Mouse (Mus musculus): Measurements from ENCODE around the gene Slc16a11. TPM values are rescaled to one million over a fixed set of nuclear protein-coding genes. Genes with fewer than 3 reads are reported as not detected.

The Slc16a11 gene
- polyA plus RNA-seq, 1 experiment from 2014 or later, result 1.1 TPM

DNA sequence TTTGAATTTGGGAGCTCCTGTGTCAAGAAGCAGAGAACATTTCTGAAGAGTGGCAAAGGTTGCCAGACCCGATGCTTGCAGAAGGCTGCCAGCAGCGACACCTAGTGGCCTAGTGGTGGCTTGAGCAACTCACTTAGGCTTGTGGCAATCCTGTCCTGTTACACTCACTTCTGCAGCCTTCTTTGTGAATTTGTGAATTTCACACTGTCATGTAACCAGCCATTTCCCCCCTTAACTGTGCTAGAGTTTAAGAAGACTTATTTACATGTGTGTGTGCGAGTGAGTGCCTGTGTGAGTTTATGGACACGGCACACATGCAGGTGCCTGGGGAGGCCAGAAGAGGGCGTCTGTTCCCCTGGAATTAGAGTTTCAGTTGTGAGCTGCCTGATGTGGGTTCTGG is 10.9 kb upstream of the Slc16a11 start:
- Histone ChIP-seq H3K4me3 (no peak overlapping the region), H3K9me3 (replicated peaks) (no peaks in the 10 kb centered on the region), H3K4me1 (replicated peaks) (peaks cover 2% of the 10 kb centered on the region), H3K4me2 (no peak overlapping the region), H3K9ac (no peak overlapping the region), H3K36me3 (no peaks in the 10 kb centered on the region), H3K27me3 (replicated peaks) (peaks cover 19% of the 10 kb centered on the region), H3K27ac (ENCODE audit: poor library complexity, severe bottlenecking) (no peak overlapping the region)
- no peak for ATAC-seq (ENCODE audit: insufficient number of reproducible peaks, low FRiP score)
- 36% methylated on average over 5 of the region's 5 CpGs for WGBS

GRCm38 (mm10) chr11:70206801-70207200 is 5.8 kb upstream of the Slc16a11 start:
- Histone ChIP-seq H3K27me3 (replicated peaks) (peaks cover 21% of the 10 kb centered on the region), H3K4me1 (replicated peaks) (peaks cover 4% of the 10 kb centered on the region), H3K36me3 (no peaks in the 10 kb centered on the region), H3K9ac (no peak overlapping the region), H3K4me2 (no peak overlapping the region), H3K4me3 (no peak overlapping the region), H3K9me3 (replicated peaks) (no peaks in the 10 kb centered on the region), H3K27ac (ENCODE audit: poor library complexity, severe bottlenecking) (no peak overlapping the region)
- WGBS, result 61% methylated on average over 2 of the region's 2 CpGs
- ATAC-seq (ENCODE audit: insufficient number of reproducible peaks, low FRiP score), result no peak

GRCm38 (mm10) chr11:70207283-70207682 is 5.3 kb upstream of the Slc16a11 start:
- Histone ChIP-seq H3K4me3 (no peak overlapping the region), H3K9ac (no peak overlapping the region), H3K4me1 (replicated peaks) (peaks cover 4% of the 10 kb centered on the region), H3K36me3 (no peaks in the 10 kb centered on the region), H3K27me3 (replicated peaks) (peaks cover 26% of the 10 kb centered on the region), H3K4me2 (no peak overlapping the region), H3K9me3 (replicated peaks) (no peaks in the 10 kb centered on the region), H3K27ac (ENCODE audit: poor library complexity, severe bottlenecking) (no peak overlapping the region)
- 0 out of 2 replicates have a peak, but pooled peaks have one; percentile 25 for ATAC-seq (ENCODE audit: insufficient number of reproducible peaks, low FRiP score)
- 51% methylated on average over 7 of the region's 7 CpGs for WGBS

DNA sequence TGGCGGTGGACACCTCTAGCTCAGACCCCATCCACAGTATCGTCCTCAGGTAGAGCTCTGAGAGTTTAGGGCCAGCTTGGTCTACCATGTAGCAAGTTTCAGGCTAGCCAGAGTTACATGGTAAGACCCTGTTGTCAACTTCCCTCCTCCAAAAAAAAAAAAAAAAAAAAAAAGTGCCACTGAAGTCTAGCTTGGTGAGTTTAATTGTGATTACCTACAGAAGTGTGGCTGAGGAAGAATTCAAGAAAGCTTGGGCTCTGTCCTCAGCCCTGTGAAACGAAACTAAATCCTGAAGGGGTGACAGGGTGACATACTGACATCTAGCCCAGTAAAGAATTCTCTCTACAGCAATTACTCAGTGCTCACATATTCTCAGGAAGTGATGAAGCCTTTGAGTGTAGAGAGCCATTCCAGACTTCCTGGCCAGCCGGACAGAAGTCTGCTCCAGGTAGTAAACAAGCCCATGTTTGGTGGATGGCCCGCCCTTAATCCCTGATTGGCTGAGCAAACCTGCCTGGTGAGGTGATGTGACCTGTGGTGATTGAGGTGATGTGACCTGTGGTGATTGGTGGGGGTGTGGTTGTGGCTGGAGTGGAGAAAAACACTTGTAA is 3.7 kb upstream of the Slc16a11 start:
- Histone ChIP-seq H3K4me1 (replicated peaks) (peaks cover 7% of the 10 kb centered on the region), H3K9me3 (replicated peaks) (no peaks in the 10 kb centered on the region), H3K4me2 (no peak overlapping the region), H3K27me3 (replicated peaks) (peaks cover 34% of the 10 kb centered on the region), H3K4me3 (no peak overlapping the region), H3K9ac (no peak overlapping the region), H3K36me3 (no peaks in the 10 kb centered on the region), H3K27ac (ENCODE audit: poor library complexity, severe bottlenecking) (no peak overlapping the region)
- no peak for ATAC-seq (ENCODE audit: insufficient number of reproducible peaks, low FRiP score)
- WGBS, result 61% methylated on average over 5 of the region's 5 CpGs

- WGBS, result 78% methylated on average over 2 of the region's 2 CpGs
- no peaks in the 10 kb centered on the region for H3K36me3 ChIP-seq
- peaks cover 25% of the 10 kb centered on the region for H3K4me1 ChIP-seq (replicated peaks)
- H3K9me3 ChIP-seq (replicated peaks), result no peaks in the 10 kb centered on the region
- no peak for ATAC-seq (ENCODE audit: insufficient number of reproducible peaks, low FRiP score)
- peaks cover 52% of the 10 kb centered on the region for H3K27me3 ChIP-seq (replicated peaks)
- no peak overlapping the region for H3K27ac ChIP-seq (ENCODE audit: poor library complexity, severe bottlenecking)
- no peak overlapping the region for H3K9ac ChIP-seq
- H3K4me3 ChIP-seq, result no peak overlapping the region
- H3K4me2 ChIP-seq, result no peak overlapping the region
These were observed 1.9 kb upstream of the Slc16a11 start for GRCm38 (mm10) chr11:70210681-70211080.

DNA sequence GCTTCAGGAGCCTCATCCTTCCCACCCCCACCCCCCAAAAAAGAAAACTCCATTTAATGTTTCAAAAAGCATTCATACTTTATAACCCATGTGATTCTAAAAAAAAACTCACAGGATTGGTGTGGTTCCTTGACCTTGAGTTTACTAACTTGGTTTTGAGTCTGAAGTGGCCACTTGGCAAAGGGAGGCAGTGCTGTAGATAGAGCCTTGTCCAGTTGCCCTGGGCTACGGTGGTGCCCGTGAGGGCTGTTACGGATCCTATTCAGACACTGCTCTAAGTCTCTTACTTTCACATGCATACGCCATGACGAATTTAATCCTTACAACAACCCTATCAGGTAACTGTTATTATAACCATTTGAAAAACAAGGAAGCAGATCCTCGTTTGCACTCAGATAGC is 580 bp upstream of the Slc16a11 start:
- 79% methylated on average over 6 of the region's 6 CpGs for WGBS
- Histone ChIP-seq H3K9ac (no peak overlapping the region), H3K27ac (ENCODE audit: poor library complexity, severe bottlenecking) (no peak overlapping the region), H3K4me2 (no peak overlapping the region), H3K27me3 (replicated peaks) (peaks cover 58% of the 10 kb centered on the region), H3K4me3 (no peak overlapping the region), H3K9me3 (replicated peaks) (no peaks in the 10 kb centered on the region), H3K36me3 (no peaks in the 10 kb centered on the region), H3K4me1 (replicated peaks) (peaks cover 21% of the 10 kb centered on the region)
- ATAC-seq (ENCODE audit: insufficient number of reproducible peaks, low FRiP score), result no peak

- no peak overlapping the region for H3K4me2 ChIP-seq
- peaks cover 67% of the 10 kb centered on the region for H3K27me3 ChIP-seq (replicated peaks)
- H3K9me3 ChIP-seq (replicated peaks), result no peaks in the 10 kb centered on the region
- H3K9ac ChIP-seq, result no peak overlapping the region
- H3K4me1 ChIP-seq (replicated peaks), result peaks cover 21% of the 10 kb centered on the region
- WGBS, result 14% methylated on average over 9 of the region's 9 CpGs
- no peak for ATAC-seq (ENCODE audit: insufficient number of reproducible peaks, low FRiP score)
- H3K27ac ChIP-seq (ENCODE audit: poor library complexity, severe bottlenecking), result no peak overlapping the region
- no peak overlapping the region for H3K4me3 ChIP-seq
- H3K36me3 ChIP-seq, result no peaks in the 10 kb centered on the region
These were observed 344 bp downstream of the Slc16a11 start for GRCm38 (mm10) chr11:70212896-70213295.

DNA sequence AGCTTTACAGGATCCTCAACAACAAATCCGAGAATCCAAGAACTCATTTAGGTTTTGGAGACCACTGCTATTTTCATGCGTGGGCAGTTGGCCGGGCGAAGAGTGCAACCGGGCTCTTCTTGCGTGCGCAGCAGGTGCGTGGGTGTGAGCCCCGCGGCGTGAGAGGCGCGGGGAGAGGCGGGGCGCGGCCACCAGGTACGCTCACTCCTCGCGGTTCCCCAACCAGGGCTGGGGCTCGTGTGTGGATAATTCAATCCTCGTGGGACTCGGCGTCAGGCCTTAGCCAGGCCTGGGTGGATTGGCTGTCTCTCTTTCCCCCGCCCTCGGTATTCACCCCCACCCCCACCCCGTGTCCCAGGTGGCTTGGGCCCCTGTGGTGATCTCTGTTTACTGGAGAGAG is 1.2 kb downstream of the Slc16a11 start:
- no peaks in the 10 kb centered on the region for H3K9me3 ChIP-seq (replicated peaks)
- no peaks in the 10 kb centered on the region for H3K36me3 ChIP-seq
- peak overlapping the region; percentile 46; the same call in 1 of the 2 replicates for H3K9ac ChIP-seq
- peak overlapping the region; percentile 72 for H3K4me2 ChIP-seq
- peak overlapping the region; percentile 40 for H3K4me3 ChIP-seq
- no peak overlapping the region for H3K27ac ChIP-seq (ENCODE audit: poor library complexity, severe bottlenecking)
- 0 out of 2 replicates have a peak, but pooled peaks have one; percentile 3 for ATAC-seq (ENCODE audit: insufficient number of reproducible peaks, low FRiP score)
- peaks cover 27% of the 10 kb centered on the region for H3K4me1 ChIP-seq (replicated peaks)
- 5% methylated on average over 26 of the region's 26 CpGs for WGBS
- H3K27me3 ChIP-seq (replicated peaks), result peaks cover 69% of the 10 kb centered on the region

DNA sequence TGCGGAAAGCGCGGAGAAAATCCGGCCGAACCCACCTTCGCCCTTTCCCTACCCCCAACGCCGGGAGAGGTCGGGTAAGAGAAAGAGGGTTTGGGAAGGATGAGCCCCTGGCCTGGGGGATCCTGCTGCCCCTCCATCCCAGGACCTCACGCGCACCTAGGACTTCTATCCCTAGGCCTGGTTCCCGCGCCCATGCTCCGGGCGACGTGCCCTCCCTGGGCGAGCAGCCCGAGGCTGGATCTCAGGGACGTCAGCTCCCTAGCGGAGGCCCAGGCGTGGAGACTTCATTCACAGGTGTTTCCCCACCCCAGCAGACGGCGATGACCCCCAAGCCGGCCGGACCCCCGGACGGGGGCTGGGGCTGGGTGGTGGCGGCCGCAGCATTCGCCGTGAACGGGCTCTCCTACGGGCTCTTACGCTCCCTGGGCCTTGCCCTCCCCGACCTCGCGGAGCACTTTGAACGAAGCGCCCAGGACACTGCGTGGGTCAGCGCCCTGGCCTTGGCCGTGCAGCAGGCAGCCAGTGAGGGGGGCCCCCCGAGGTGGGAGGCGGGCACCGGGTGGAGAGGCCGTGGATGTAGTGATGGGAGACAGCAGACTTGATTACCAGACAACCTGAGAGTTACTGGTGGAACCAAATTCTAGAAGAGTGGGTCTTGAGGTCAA is 1.8 kb downstream of the Slc16a11 start:
- Histone ChIP-seq H3K9ac (peak overlapping the region; percentile 46), H3K27ac (ENCODE audit: poor library complexity, severe bottlenecking) (no peak overlapping the region), H3K4me3 (peak overlapping the region; percentile 40), H3K36me3 (no peaks in the 10 kb centered on the region), H3K9me3 (replicated peaks) (no peaks in the 10 kb centered on the region), H3K4me2 (peak overlapping the region; percentile 72), H3K27me3 (replicated peaks) (peaks cover 75% of the 10 kb centered on the region), H3K4me1 (replicated peaks) (peaks cover 33% of the 10 kb centered on the region)
- under 1% methylated on average over 46 of the region's 46 CpGs for WGBS
- peak; percentile 37; the same call in 1 of the 2 replicates for ATAC-seq (ENCODE audit: insufficient number of reproducible peaks, low FRiP score)

DNA sequence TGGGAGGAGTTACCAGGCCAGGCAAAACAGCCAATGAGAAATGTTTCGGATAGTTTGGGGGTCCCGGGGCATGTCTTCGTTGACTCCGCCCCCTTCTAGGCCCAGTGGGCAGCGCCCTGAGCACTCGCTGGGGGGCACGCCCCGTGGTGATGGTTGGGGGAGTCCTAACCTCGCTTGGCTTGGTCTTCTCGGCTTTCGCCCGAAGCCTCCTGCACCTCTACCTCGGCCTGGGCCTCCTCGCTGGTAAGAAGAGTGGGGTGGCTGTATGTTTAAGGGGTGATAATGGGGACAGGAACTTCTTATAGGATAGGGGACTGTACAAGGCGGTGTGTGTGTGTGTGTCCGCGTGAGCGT is 2.3 kb downstream of the Slc16a11 start:
- Histone ChIP-seq H3K27me3 (replicated peaks) (peaks cover 77% of the 10 kb centered on the region), H3K9ac (no peak overlapping the region), H3K4me2 (peak overlapping the region; percentile 72), H3K4me1 (replicated peaks) (peaks cover 33% of the 10 kb centered on the region), H3K9me3 (replicated peaks) (no peaks in the 10 kb centered on the region), H3K36me3 (no peaks in the 10 kb centered on the region), H3K27ac (ENCODE audit: poor library complexity, severe bottlenecking) (no peak overlapping the region), H3K4me3 (peak overlapping the region; percentile 40)
- ATAC-seq (ENCODE audit: insufficient number of reproducible peaks, low FRiP score), result no peak
- 8% methylated on average over 18 of the region's 18 CpGs for WGBS

GRCm38 (mm10) chr11:70215301-70215700 is 2.7 kb downstream of the Slc16a11 start:
- 14% methylated on average over 22 of the region's 22 CpGs for WGBS
- H3K4me3 ChIP-seq, result peak overlapping the region; percentile 40; the same call in 1 of the 2 replicates
- peaks cover 77% of the 10 kb centered on the region for H3K27me3 ChIP-seq (replicated peaks)
- no peak for ATAC-seq (ENCODE audit: insufficient number of reproducible peaks, low FRiP score)
- H3K27ac ChIP-seq (ENCODE audit: poor library complexity, severe bottlenecking), result no peak overlapping the region
- H3K9me3 ChIP-seq (replicated peaks), result no peaks in the 10 kb centered on the region
- no peak overlapping the region for H3K9ac ChIP-seq
- H3K36me3 ChIP-seq, result no peaks in the 10 kb centered on the region
- H3K4me1 ChIP-seq (replicated peaks), result peaks cover 37% of the 10 kb centered on the region
- peak overlapping the region; percentile 72 for H3K4me2 ChIP-seq
